Mouse (Mus musculus): ENCODE measurements around the gene Soat2. TPM values are rescaled to one million over a fixed set of nuclear protein-coding genes. Genes with fewer than 3 reads are reported as not detected.

Gene Soat2
- polyA plus RNA-seq, 1 experiment, result 0.43 TPM

GRCm38 (mm10) chr15:102133314-102133713, 17.0 kb upstream of the Soat2 start:
- Histone ChIP-seq H3K36me3 (ENCODE audit: control insufficient read depth, insufficient read depth) (peaks cover 45% of the 10 kb centered on the region), H3K27me3 (ENCODE audit: control insufficient read depth, insufficient read depth, insufficient read length) (no peaks in the 10 kb centered on the region)

DNA sequence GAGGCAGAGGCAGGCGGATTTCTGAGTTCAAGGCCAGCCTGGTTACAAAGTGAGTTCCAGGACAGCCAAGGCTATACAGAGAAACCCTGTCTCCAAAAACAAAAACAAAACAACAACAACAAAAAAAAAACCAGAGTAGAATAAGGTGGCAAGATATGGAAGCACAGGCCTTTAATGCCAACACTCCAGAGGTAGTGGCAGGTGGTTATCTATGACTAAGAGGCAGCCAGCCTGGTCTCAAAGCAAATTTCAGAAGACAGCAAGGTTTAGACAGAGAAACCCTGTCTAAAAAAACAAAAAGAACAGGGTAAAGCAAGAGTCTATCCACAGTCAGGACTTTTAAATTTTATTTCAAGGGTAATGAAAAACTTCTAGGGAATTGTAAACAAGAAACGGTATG, 15.6 kb upstream of the Soat2 start:
- Histone ChIP-seq H3K27me3 (ENCODE audit: control insufficient read depth, insufficient read depth, insufficient read length) (no peaks in the 10 kb centered on the region), H3K4me2 (ENCODE audit: low read depth) (peak overlapping the region; percentile 79), H3ac (ENCODE audit: control insufficient read depth, insufficient read length) (no peak overlapping the region), H3K36me3 (ENCODE audit: control insufficient read depth, insufficient read depth) (peaks cover 38% of the 10 kb centered on the region), H3K4me3 (peak overlapping the region; percentile 33), H3K79me2 (ENCODE audit: control insufficient read depth, insufficient read depth) (peaks cover 20% of the 10 kb centered on the region)
- TF ChIP-seq TCF12 (IDR thresholded peaks at IDR 0.05; ENCODE audit: insufficient read depth, poor library complexity, severe bottlenecking) (no peak), TCF3 (IDR thresholded peaks at IDR 0.05; ENCODE audit: insufficient read length, low read depth) (no peak), SRF (IDR thresholded peaks at IDR 0.05; ENCODE audit: control insufficient read depth, insufficient read length, low read depth) (no peak), MYOG (IDR thresholded peaks at IDR 0.05; ENCODE audit: control insufficient read depth in 1 of 3, insufficient read depth in 1 of 3, insufficient read length in 2 of 3, low read depth in 2 of 3) (no peak), CEBPB (IDR thresholded peaks at IDR 0.05; ENCODE audit: insufficient read depth, poor library complexity, severe bottlenecking) (no peak), POLR2AphosphoS2 (IDR thresholded peaks at IDR 0.05; ENCODE audit: insufficient read length, low read depth) (no peak), MYOD1 (IDR thresholded peaks at IDR 0.05; ENCODE audit: control insufficient read depth in 1 of 3, insufficient read length in 2 of 3, low read depth in 2 of 3) (no peak), REST (IDR thresholded peaks at IDR 0.05; ENCODE audit: insufficient read depth, insufficient read length) (no peak), USF1 (IDR thresholded peaks at IDR 0.05; ENCODE audit: low read depth) (no peak), POLR2A (IDR thresholded peaks at IDR 0.05; ENCODE audit: insufficient read length, low read depth) (no peak), E2F4 (IDR thresholded peaks at IDR 0.05; ENCODE audit: insufficient read depth) (no peak), MAX (IDR thresholded peaks at IDR 0.05; ENCODE audit: low read depth) (no peak)

More at GRCm38 (mm10) chr15:102133314-102133713, 17.0 kb upstream of the Soat2 start:
- no peak for TF ChIP-seq REST (IDR thresholded peaks at IDR 0.05; ENCODE audit: insufficient read depth, insufficient read length)
- TF ChIP-seq POLR2AphosphoS2 (IDR thresholded peaks at IDR 0.05; ENCODE audit: insufficient read length, low read depth), result no peak
- TF ChIP-seq SRF (IDR thresholded peaks at IDR 0.05; ENCODE audit: control insufficient read depth, insufficient read length, low read depth), result no peak
- no peak for TF ChIP-seq E2F4 (IDR thresholded peaks at IDR 0.05; ENCODE audit: insufficient read depth)
- TF ChIP-seq TCF3 (IDR thresholded peaks at IDR 0.05; ENCODE audit: insufficient read length, low read depth), result no peak
- TF ChIP-seq TCF12 (IDR thresholded peaks at IDR 0.05; ENCODE audit: insufficient read depth, poor library complexity, severe bottlenecking), result no peak
- TF ChIP-seq MYOD1 (IDR thresholded peaks at IDR 0.05; ENCODE audit: control insufficient read depth in 1 of 3, insufficient read length in 2 of 3, low read depth in 2 of 3), result no peak
- TF ChIP-seq CEBPB (IDR thresholded peaks at IDR 0.05; ENCODE audit: insufficient read depth, poor library complexity, severe bottlenecking), result no peak
- TF ChIP-seq MAX (IDR thresholded peaks at IDR 0.05; ENCODE audit: low read depth), result no peak
- H3K79me2 ChIP-seq (ENCODE audit: control insufficient read depth, insufficient read depth), result peaks cover 20% of the 10 kb centered on the region
- H3K4me3 ChIP-seq, result no peak overlapping the region
- H3K4me2 ChIP-seq (ENCODE audit: low read depth), result no peak overlapping the region
- no peak overlapping the region for H3ac ChIP-seq (ENCODE audit: control insufficient read depth, insufficient read length)

- TF ChIP-seq MYOD1 (IDR thresholded peaks at IDR 0.05; ENCODE audit: control insufficient read depth in 1 of 3, insufficient read length in 2 of 3, low read depth in 2 of 3), result no peak
- TF ChIP-seq MAX (IDR thresholded peaks at IDR 0.05; ENCODE audit: low read depth), result no peak
- no peak for TF ChIP-seq POLR2AphosphoS2 (IDR thresholded peaks at IDR 0.05; ENCODE audit: insufficient read length, low read depth)
- no peak for TF ChIP-seq MYOG (IDR thresholded peaks at IDR 0.05; ENCODE audit: control insufficient read depth in 1 of 3, insufficient read depth in 1 of 3, insufficient read length in 2 of 3, low read depth in 2 of 3)
- no peak for TF ChIP-seq CEBPB (IDR thresholded peaks at IDR 0.05; ENCODE audit: insufficient read depth, poor library complexity, severe bottlenecking)
- no peak for TF ChIP-seq POLR2A (IDR thresholded peaks at IDR 0.05; ENCODE audit: insufficient read length, low read depth)
- Histone ChIP-seq H3K4me2 (ENCODE audit: low read depth) (peak overlapping the region; percentile 79), H3ac (ENCODE audit: control insufficient read depth, insufficient read length) (peak overlapping the region; percentile 27), H3K27me3 (ENCODE audit: control insufficient read depth, insufficient read depth, insufficient read length) (no peaks in the 10 kb centered on the region), H3K36me3 (ENCODE audit: control insufficient read depth, insufficient read depth) (peaks cover 29% of the 10 kb centered on the region), H3K4me3 (peak overlapping the region; percentile 33), H3K79me2 (ENCODE audit: control insufficient read depth, insufficient read depth) (peaks cover 20% of the 10 kb centered on the region)
Observed at GRCm38 (mm10) chr15:102135522-102136128, 14.7 kb upstream of the Soat2 start.

DNA sequence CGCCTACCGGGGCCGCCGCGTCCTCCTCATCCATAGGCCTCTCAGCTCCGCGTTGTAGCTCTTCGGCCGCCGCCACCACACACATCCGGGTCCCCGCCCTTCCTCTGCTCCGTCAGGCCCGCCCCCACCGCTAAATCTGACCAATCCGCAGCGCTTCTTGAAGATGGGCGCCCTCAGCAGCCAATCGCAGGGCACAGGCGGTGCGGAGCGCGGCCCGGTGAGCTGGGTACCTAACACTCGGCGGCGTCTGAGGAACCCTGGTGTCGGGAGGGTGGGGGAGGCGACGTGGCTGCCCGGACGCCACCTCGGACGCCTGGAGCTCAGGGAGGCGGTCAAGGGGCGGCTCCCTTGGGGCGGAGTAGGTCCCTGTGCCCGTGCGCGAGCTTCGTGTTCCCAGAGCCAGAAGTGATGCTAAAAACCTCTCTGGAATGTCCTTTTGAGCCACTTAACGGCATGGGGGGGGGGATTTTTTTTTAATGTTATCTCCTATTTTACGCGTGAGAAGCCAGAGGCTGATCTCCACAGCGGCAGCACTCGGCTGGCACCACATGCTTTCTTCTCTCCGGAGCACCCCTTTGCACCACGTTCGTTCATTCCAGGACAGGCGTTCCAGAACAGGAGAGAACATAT, 14.1 kb upstream of the Soat2 start, which contains the start of gene Spryd3:
Gene Spryd3 (minus strand): TSS at position 106 of the 630 bp plus-strand sequence.
- no peak for TF ChIP-seq REST (IDR thresholded peaks at IDR 0.05; ENCODE audit: insufficient read depth, insufficient read length)
- peak; percentile 70 for TF ChIP-seq POLR2AphosphoS2 (IDR thresholded peaks at IDR 0.05; ENCODE audit: insufficient read length, low read depth)
- no peak for TF ChIP-seq TCF12 (IDR thresholded peaks at IDR 0.05; ENCODE audit: insufficient read depth, poor library complexity, severe bottlenecking)
- TF ChIP-seq TCF3 (IDR thresholded peaks at IDR 0.05; ENCODE audit: insufficient read length, low read depth), result no peak
- TF ChIP-seq MYOD1 (IDR thresholded peaks at IDR 0.05; ENCODE audit: control insufficient read depth in 1 of 3, insufficient read length in 2 of 3, low read depth in 2 of 3), result peak in 1 of 3 experiments; percentile 16
- TF ChIP-seq SRF (IDR thresholded peaks at IDR 0.05; ENCODE audit: control insufficient read depth, insufficient read length, low read depth), result peak; percentile 52
- TF ChIP-seq USF1 (IDR thresholded peaks at IDR 0.05; ENCODE audit: low read depth), result no peak
- no peak for TF ChIP-seq CEBPB (IDR thresholded peaks at IDR 0.05; ENCODE audit: insufficient read depth, poor library complexity, severe bottlenecking)
- TF ChIP-seq E2F4 (IDR thresholded peaks at IDR 0.05; ENCODE audit: insufficient read depth), result peak; percentile 36
- peak; percentile 86 for TF ChIP-seq POLR2A (IDR thresholded peaks at IDR 0.05; ENCODE audit: insufficient read length, low read depth)
- TF ChIP-seq MYOG (IDR thresholded peaks at IDR 0.05; ENCODE audit: control insufficient read depth in 1 of 3, insufficient read depth in 1 of 3, insufficient read length in 2 of 3, low read depth in 2 of 3), result no peak
- no peak for TF ChIP-seq MAX (IDR thresholded peaks at IDR 0.05; ENCODE audit: low read depth)
- Histone ChIP-seq H3K36me3 (ENCODE audit: control insufficient read depth, insufficient read depth) (peaks cover 23% of the 10 kb centered on the region), H3K4me3 (peak within 1 kb of the TSS; percentile 33), H3ac (ENCODE audit: control insufficient read depth, insufficient read length) (peak within 1 kb of the TSS; percentile 27), H3K27me3 (ENCODE audit: control insufficient read depth, insufficient read depth, insufficient read length) (no peaks in the 10 kb centered on the region), H3K4me2 (ENCODE audit: low read depth) (peak within 1 kb of the TSS; percentile 96), H3K79me2 (ENCODE audit: control insufficient read depth, insufficient read depth) (peaks cover 20% of the 10 kb centered on the region)
